Mouse (Mus musculus): Measurements from ENCODE around the gene Fam217a. TPM values are rescaled to one million over a fixed set of nuclear protein-coding genes. Genes with fewer than 3 reads are reported as not detected.
A peak's percentile ranks its signal among the peaks of the same experiment; 100 is the strongest.
"Not testable (repeated sequence)": the region's sequence is repeated elsewhere in the genome, so short reads cannot be mapped to it uniquely, and the experiment has no call there.

Fam217a gene
- polyA plus RNA-seq, 1 experiment from 2014 or later: 1.1 TPM

- ATAC-seq (ENCODE audit: insufficient read depth, low FRiP score, low TSS enrichment) (no peak), DNase-seq (ENCODE audit: low spot score) (no peak)
- WGBS: 90% methylated on average over 4 of the region's 4 CpGs
Measured at GRCm38 (mm10) chr13:34960996-34961770, 37.1 kb upstream of the Fam217a start.

GRCm38 (mm10) chr13:34958158-34958557 is 34.0 kb upstream of the Fam217a start:
- not testable (repeated sequence) for H3K9ac ChIP-seq (ENCODE audit: low read length); H3K36me3 ChIP-seq (ENCODE audit: control insufficient read depth, insufficient read depth, low read length); H3K27me3 ChIP-seq (ENCODE audit: control insufficient read depth, insufficient read depth, low read length); H3K9me3 ChIP-seq (ENCODE audit: control insufficient read depth, low read length); H3K4me3 ChIP-seq (ENCODE audit: low read depth, low read length); DNase-seq (ENCODE audit: low spot score); ATAC-seq (ENCODE audit: insufficient read depth, low FRiP score, low TSS enrichment); H3K4me1 ChIP-seq (ENCODE audit: control insufficient read depth, insufficient read depth, low read length); H3K4me2 ChIP-seq (ENCODE audit: low read depth); H3K27ac ChIP-seq (ENCODE audit: low read depth, low read length)
- 85% methylated on average over 3 of the region's 3 CpGs for WGBS

More at GRCm38 (mm10) chr13:34960996-34961770, 37.1 kb upstream of the Fam217a start:
- no peak overlapping the region for H3K4me2 ChIP-seq (ENCODE audit: low read depth)
- H3K4me3 ChIP-seq (ENCODE audit: low read depth, low read length): no peak overlapping the region
- no peak overlapping the region for H3K27ac ChIP-seq (ENCODE audit: low read depth, low read length)
- H3K9ac ChIP-seq (ENCODE audit: low read length): no peak overlapping the region
- peaks cover 5% of the 10 kb centered on the region for H3K27me3 ChIP-seq (ENCODE audit: control insufficient read depth, insufficient read depth, low read length)
- H3K9me3 ChIP-seq (ENCODE audit: control insufficient read depth, low read length): no peaks in the 10 kb centered on the region
- H3K36me3 ChIP-seq (ENCODE audit: control insufficient read depth, insufficient read depth, low read length): no peaks in the 10 kb centered on the region
- no peaks in the 10 kb centered on the region for H3K4me1 ChIP-seq (ENCODE audit: control insufficient read depth, insufficient read depth, low read length)

DNA sequence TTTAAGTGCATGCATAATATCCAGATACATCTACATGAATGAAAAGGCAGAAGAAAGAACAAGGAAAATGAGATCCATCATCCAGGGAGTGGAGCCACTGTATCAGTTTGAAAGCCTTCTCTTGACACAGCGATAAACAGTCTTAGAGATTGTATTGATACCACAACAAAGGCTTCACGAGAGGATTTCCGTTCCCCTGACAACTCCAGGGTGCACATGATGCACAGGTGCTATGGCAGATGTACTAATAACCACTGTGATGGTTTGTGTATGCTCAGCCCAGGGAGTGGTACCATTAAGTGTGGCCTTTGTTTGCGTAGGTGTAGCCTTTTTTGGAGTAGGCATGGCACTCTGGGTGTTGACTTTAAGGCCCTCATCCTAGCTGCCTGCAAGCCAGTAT is 32.8 kb upstream of the Fam217a start:
- DNase-seq (ENCODE audit: low spot score): no peak
- no peaks in the 10 kb centered on the region for H3K4me1 ChIP-seq (ENCODE audit: control insufficient read depth, insufficient read depth, low read length)
- no peaks in the 10 kb centered on the region for H3K9me3 ChIP-seq (ENCODE audit: control insufficient read depth, low read length)
- WGBS: 81% methylated on average over 4 of the region's 4 CpGs
- no peak for ATAC-seq (ENCODE audit: insufficient read depth, low FRiP score, low TSS enrichment)
- H3K9ac ChIP-seq (ENCODE audit: low read length): no peak overlapping the region
- H3K4me2 ChIP-seq (ENCODE audit: low read depth): no peak overlapping the region
- H3K27me3 ChIP-seq (ENCODE audit: control insufficient read depth, insufficient read depth, low read length): no peaks in the 10 kb centered on the region
- H3K27ac ChIP-seq (ENCODE audit: low read depth, low read length): no peak overlapping the region
- no peak overlapping the region for H3K4me3 ChIP-seq (ENCODE audit: low read depth, low read length)
- no peaks in the 10 kb centered on the region for H3K36me3 ChIP-seq (ENCODE audit: control insufficient read depth, insufficient read depth, low read length)

- DNase-seq (ENCODE audit: low spot score); ATAC-seq (ENCODE audit: insufficient read depth, low FRiP score, low TSS enrichment); H3K4me1 ChIP-seq (ENCODE audit: control insufficient read depth, insufficient read depth, low read length); H3K27me3 ChIP-seq (ENCODE audit: control insufficient read depth, insufficient read depth, low read length); H3K4me3 ChIP-seq (ENCODE audit: low read depth, low read length); H3K36me3 ChIP-seq (ENCODE audit: control insufficient read depth, insufficient read depth, low read length); H3K27ac ChIP-seq (ENCODE audit: low read depth, low read length); H3K4me2 ChIP-seq (ENCODE audit: low read depth); H3K9ac ChIP-seq (ENCODE audit: low read length); H3K9me3 ChIP-seq (ENCODE audit: control insufficient read depth, low read length): not testable (repeated sequence)
- 83% methylated on average over 2 of the region's 2 CpGs for WGBS
Measured at GRCm38 (mm10) chr13:34951437-34951836, 27.3 kb upstream of the Fam217a start.

DNA sequence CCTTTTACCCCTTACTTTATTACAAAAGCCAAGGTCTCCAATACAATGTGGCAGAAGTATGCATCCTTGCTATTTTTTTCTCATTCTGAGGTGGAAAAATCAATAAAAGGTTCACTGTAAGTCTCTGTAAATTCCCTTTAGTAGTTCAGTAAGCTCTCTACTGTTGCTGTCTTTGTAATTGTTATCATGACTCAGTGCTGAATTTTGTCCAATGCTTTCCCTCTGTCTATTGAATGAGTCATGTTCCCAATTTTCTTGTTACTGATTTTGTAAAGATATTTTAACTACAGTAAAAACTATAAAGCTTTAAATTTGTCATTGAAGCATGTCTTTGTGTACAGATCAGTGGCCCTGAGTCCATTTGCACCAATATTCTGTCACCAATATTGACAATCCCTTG is 18.3 kb upstream of the Fam217a start:
- Histone ChIP-seq H3K27ac (ENCODE audit: low read depth, low read length) (no peak overlapping the region), H3K4me1 (ENCODE audit: control insufficient read depth, insufficient read depth, low read length) (no peaks in the 10 kb centered on the region), H3K9me3 (ENCODE audit: control insufficient read depth, low read length) (no peaks in the 10 kb centered on the region), H3K36me3 (ENCODE audit: control insufficient read depth, insufficient read depth, low read length) (no peaks in the 10 kb centered on the region), H3K4me2 (ENCODE audit: low read depth) (no peak overlapping the region), H3K27me3 (ENCODE audit: control insufficient read depth, insufficient read depth, low read length) (no peaks in the 10 kb centered on the region), H3K4me3 (ENCODE audit: low read depth, low read length) (no peak overlapping the region), H3K9ac (ENCODE audit: low read length) (no peak overlapping the region)
- DNase-seq (ENCODE audit: low spot score) (no peak), ATAC-seq (ENCODE audit: insufficient read depth, low FRiP score, low TSS enrichment) (no peak)

DNA sequence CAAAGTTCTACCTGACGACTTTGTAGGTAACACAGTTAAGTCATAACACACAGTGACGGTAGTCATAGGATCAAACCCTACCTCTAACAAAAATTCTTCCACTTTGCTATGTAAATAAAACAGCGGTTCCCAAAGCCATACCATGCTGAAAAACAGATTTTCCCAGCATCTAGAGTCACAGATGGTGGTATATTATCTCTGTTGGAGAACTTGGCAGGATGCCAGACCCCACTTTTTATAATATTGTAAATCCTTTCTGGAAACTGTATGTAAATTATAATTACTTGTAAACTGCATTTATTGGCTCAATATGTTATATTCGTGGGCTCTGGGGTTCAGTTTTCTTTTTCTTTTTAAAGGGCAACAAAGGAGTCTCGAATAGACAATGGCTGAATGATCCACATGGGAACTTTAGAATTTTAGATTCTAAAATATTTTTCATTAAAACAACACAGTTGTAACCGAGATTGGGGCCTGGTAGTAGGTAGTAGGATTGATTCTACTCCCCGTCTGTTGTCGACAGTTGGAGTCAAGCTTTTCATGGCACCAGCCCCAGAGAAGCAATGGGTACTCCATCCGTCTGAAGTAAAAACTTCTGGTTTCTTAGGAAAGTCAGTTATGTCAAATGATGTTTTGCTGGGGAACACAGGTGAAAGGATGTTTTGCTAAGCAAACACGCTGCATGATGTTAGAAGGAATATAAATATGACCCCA is 11.0 kb upstream of the Fam217a start:
- no peaks in the 10 kb centered on the region for H3K9me3 ChIP-seq (ENCODE audit: control insufficient read depth, low read length)
- no peaks in the 10 kb centered on the region for H3K4me1 ChIP-seq (ENCODE audit: control insufficient read depth, insufficient read depth, low read length)
- H3K27ac ChIP-seq (ENCODE audit: low read depth, low read length): no peak overlapping the region
- no peak overlapping the region for H3K4me2 ChIP-seq (ENCODE audit: low read depth)
- WGBS: 84% methylated on average over 10 of the region's 10 CpGs
- ATAC-seq (ENCODE audit: insufficient read depth, low FRiP score, low TSS enrichment) (no peak), DNase-seq (ENCODE audit: low spot score) (no peak)
- H3K27me3 ChIP-seq (ENCODE audit: control insufficient read depth, insufficient read depth, low read length): no peaks in the 10 kb centered on the region
- no peaks in the 10 kb centered on the region for H3K36me3 ChIP-seq (ENCODE audit: control insufficient read depth, insufficient read depth, low read length)
- no peak overlapping the region for H3K4me3 ChIP-seq (ENCODE audit: low read depth, low read length)
- H3K9ac ChIP-seq (ENCODE audit: low read length): no peak overlapping the region

- no peaks in the 10 kb centered on the region for H3K9me3 ChIP-seq (ENCODE audit: control insufficient read depth, low read length)
- no peak overlapping the region for H3K4me3 ChIP-seq (ENCODE audit: low read depth, low read length)
- WGBS: 37% methylated on average over 37 of the region's 37 CpGs
- peak overlapping the region; percentile 41 for H3K4me2 ChIP-seq (ENCODE audit: low read depth)
- 0 out of 2 replicates have a peak overlapping the region, but pooled peaks have one; percentile 32 for H3K9ac ChIP-seq (ENCODE audit: low read length)
- ATAC-seq (ENCODE audit: insufficient read depth, low FRiP score, low TSS enrichment): no peak
- H3K4me1 ChIP-seq (ENCODE audit: control insufficient read depth, insufficient read depth, low read length): no peaks in the 10 kb centered on the region
- no peaks in the 10 kb centered on the region for H3K36me3 ChIP-seq (ENCODE audit: control insufficient read depth, insufficient read depth, low read length)
- no peaks in the 10 kb centered on the region for H3K27me3 ChIP-seq (ENCODE audit: control insufficient read depth, insufficient read depth, low read length)
- H3K27ac ChIP-seq (ENCODE audit: low read depth, low read length): no peak overlapping the region
- peak; percentile 40 for DNase-seq (ENCODE audit: low spot score)
Measured at GRCm38 (mm10) chr13:34916520-34917167, 7.5 kb downstream of the Fam217a start.

DNA sequence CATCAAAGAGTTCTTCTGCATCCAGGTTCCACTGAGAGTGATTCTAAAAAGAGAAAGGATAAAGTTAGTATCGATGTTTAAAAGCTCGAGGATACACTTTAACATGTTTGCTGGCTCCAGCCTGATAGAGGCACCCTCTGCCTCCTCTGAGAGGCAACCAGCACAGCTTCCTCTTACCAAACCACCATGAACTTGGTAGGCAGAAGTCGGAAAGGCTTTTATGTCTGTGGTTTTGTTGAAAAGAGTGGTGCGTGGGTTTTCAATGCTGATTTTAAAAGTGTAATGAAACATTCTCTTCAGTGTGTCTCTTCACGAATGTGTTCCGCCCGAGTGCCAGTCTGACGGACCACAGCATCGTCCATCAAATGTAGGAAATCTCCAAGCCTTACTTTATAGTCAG is 9.5 kb downstream of the Fam217a start:
- Histone ChIP-seq H3K9ac (ENCODE audit: low read length) (no peak overlapping the region), H3K27me3 (ENCODE audit: control insufficient read depth, insufficient read depth, low read length) (no peaks in the 10 kb centered on the region), H3K36me3 (ENCODE audit: control insufficient read depth, insufficient read depth, low read length) (no peaks in the 10 kb centered on the region), H3K27ac (ENCODE audit: low read depth, low read length) (no peak overlapping the region), H3K4me1 (ENCODE audit: control insufficient read depth, insufficient read depth, low read length) (no peaks in the 10 kb centered on the region), H3K4me3 (ENCODE audit: low read depth, low read length) (no peak overlapping the region), H3K9me3 (ENCODE audit: control insufficient read depth, low read length) (no peaks in the 10 kb centered on the region), H3K4me2 (ENCODE audit: low read depth) (no peak overlapping the region)
- ATAC-seq (ENCODE audit: insufficient read depth, low FRiP score, low TSS enrichment): no peak
- DNase-seq (ENCODE audit: low spot score): no peak
- WGBS: 79% methylated on average over 9 of the region's 9 CpGs
